Mouse (Mus musculus): ENCODE results near the gene Stoml3. TPM values are rescaled to one million over a fixed set of nuclear protein-coding genes. Genes with fewer than 3 reads are reported as not detected.

Gene Stoml3
- polyA plus RNA-seq, 1 experiment = 0.35 TPM

DNA sequence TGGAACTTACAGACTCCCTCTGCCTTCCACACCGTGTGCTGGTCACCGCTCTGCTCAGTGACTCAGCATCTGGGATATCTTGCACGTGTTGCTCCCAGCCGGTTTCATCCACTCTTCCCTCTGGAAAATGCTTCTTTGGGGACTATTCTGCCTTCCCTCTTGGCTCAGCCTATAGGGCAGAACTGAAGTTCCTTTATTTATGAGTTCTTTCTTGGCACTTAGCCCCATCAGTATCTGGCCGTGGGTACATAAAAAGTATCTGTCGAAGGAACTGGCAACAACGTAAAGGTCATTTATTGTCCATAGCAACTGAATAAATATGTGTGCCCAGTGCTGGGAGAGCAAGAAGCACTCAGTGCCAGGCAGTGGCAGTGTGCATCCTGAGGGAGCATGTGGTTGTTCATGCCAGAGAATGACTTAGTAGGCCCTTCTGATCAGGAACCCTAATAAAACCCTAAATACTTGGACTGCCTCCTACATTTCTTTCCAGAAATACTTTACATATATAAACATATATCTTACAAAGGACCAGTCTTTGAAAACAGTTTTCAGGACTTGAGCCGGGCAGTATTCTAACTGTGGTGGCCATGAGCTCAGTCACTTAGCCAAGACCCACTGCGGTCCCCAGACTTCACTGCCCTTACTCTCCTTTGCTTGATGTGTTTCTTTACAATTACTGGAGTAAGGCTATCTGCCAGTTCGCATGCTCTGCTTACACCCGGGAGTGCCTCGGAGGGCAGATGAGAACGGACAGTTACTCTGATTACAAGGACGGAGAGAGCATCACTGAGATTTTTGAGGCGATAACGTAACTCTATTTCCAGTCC lies 69.1 kb downstream of the Stoml3 start:
- Histone ChIP-seq H3K4me3 (ENCODE audit: insufficient read depth, low read length) (no peak overlapping the region), H3K4me1 (ENCODE audit: control insufficient read depth, insufficient read depth, low read length) (no peaks in the 10 kb centered on the region), H3K27ac (ENCODE audit: insufficient read depth, low read length) (no peak overlapping the region)
- TF ChIP-seq CTCF (IDR thresholded peaks at IDR 0.05; ENCODE audit: extremely low read depth, insufficient read depth, low read length) (no peak), POLR2A (IDR thresholded peaks at IDR 0.05; ENCODE audit: extremely low read depth, insufficient read depth, low read length) (no peak)

Other genes with a start within 250 kb of the Stoml3 start
- 7.5 and 8.2 TPM in 2 replicates for gene Nhlrc3, start 25.3 kb upstream of the Stoml3 start, polyA plus RNA-seq (2012; rRNA removed)
- 12.6 and 12.7 TPM in 2 replicates for gene Proser1, start 25.0 kb upstream of the Stoml3 start, polyA plus RNA-seq (2012; rRNA removed)
- 0.81 and 1.3 TPM in 2 replicates for gene Frem2, start 168.7 kb downstream of the Stoml3 start, polyA plus RNA-seq (2012; rRNA removed)